24 mouse cellular contexts compared by ENCODE assay signal in the genomic region with DNA sequence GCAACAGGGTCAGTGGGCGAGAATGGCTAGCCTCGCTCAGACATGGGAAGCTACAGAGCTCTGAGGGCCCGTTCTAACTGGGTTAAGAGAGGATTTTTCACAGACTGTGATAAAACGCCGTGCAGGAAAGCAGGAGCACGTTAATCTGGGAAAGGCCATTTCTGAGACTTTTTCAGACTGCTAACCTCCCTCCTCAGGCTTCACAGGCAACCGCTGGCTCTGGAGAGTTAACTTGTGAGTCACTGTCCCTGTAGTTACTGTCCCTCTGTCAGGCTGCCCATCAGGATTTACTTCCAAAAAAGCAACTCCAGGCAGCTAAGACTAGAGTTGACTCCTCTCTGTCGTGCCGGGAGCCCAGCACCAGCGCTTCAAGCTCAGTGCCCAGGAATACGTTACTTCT. TPM values are rescaled to one million over a fixed set of nuclear protein-coding genes. Genes with fewer than 3 reads are reported as not detected.
DNase-seq lines count a peak whose midpoint lies in the region; ATAC-seq lines count a peak whose summit lies in the region.
"Had no signal": no experiment of that assay in that cellular context is flagged by ENCODE, and none has a peak within 500 bp of the region (broad histone marks: within the 10 kb centered on the region; RNA-seq: fewer than 3 reads in every experiment).

No protein-coding gene starts in this region.

- no peak overlapping the region for H3K4me3 ChIP-seq in liver, embryonic 13.5 days (replicated peaks)
- H3K4me3 ChIP-seq in embryonic facial prominence, embryonic 10.5 days, result no peak overlapping the region
- no peak overlapping the region for H3K4me3 ChIP-seq in embryonic facial prominence, embryonic 13.5 days
- H3K4me3 ChIP-seq in kidney, embryonic 15.5 days (replicated peaks), result no peak overlapping the region
- H3K4me3 ChIP-seq: forebrain, embryonic 12.5 days; heart, embryonic 10.5 days; heart, embryonic 15.5 days; midbrain, embryonic 12.5 days had no signal

- WGBS in liver, embryonic 13.5 days (ENCODE audit: insufficient replicate concordance), result 85% methylated on average over 11 of the region's 11 CpGs
- 74% methylated on average over 11 of the region's 11 CpGs for WGBS in embryonic facial prominence, embryonic 10.5 days
- WGBS in embryonic facial prominence, embryonic 13.5 days, result 61% methylated on average over 11 of the region's 11 CpGs
- 70% methylated on average over 11 of the region's 11 CpGs for WGBS in kidney, embryonic 15.5 days

- DNase-seq in adrenal gland, postnatal 36 days, result peak; percentile 55 to 56
- DNase-seq in adrenal gland, postnatal 10 days, result no peak
- no peak for DNase-seq in liver, embryonic 13.5 days
- DNase-seq in liver, result no peak
- no peak for DNase-seq in embryonic facial prominence, embryonic 10.5 days (ENCODE audit: low spot score)
- DNase-seq in ovary, adult 18-20 months (ENCODE audit: low spot score), result no peak
- DNase-seq: cerebellum, adult 2 months; cerebellum, postnatal 25 days; forebrain, postnatal 0 days; gastrocnemius, postnatal 25 days; heart, adult 11 months; kidney, adult 8-10 months; kidney, postnatal 10 days; layer of hippocampus, postnatal 36 days; liver, postnatal 0 days; lung, postnatal 36 days had no signal

- no peak overlapping the region for H3K27ac ChIP-seq in liver, embryonic 13.5 days
- peak overlapping the region; percentile 68 for H3K27ac ChIP-seq in embryonic facial prominence, embryonic 10.5 days (replicated peaks)
- 0 out of 2 replicates have a peak overlapping the region, but pooled peaks have one; percentile 28 for H3K27ac ChIP-seq in embryonic facial prominence, embryonic 13.5 days
- no peak overlapping the region for H3K27ac ChIP-seq in kidney, embryonic 15.5 days
- H3K27ac ChIP-seq: forebrain, embryonic 12.5 days; heart, embryonic 10.5 days; heart, embryonic 15.5 days; midbrain, embryonic 12.5 days had no signal

- ATAC-seq in liver, embryonic 13.5 days (ENCODE audit: low read depth), result no peak
- no peak for ATAC-seq in embryonic facial prominence, embryonic 13.5 days (ENCODE audit: insufficient number of reproducible peaks, insufficient read depth, low FRiP score, low TSS enrichment, low read depth)
- no peak for ATAC-seq in kidney, embryonic 15.5 days (replicated peaks; ENCODE audit: low FRiP score)
- ATAC-seq: CD4-positive, CD25-positive, alpha-beta regulatory T cell, adult 4 months; intestine, embryonic 16.5 days; liver, postnatal 0 days had no signal

- H3K9ac ChIP-seq in liver, embryonic 13.5 days, result peak overlapping the region; percentile 6; the same call in 1 of the 2 replicates
- no peak overlapping the region for H3K9ac ChIP-seq in embryonic facial prominence, embryonic 13.5 days
- no peak overlapping the region for H3K9ac ChIP-seq in kidney, embryonic 15.5 days
- H3K9ac ChIP-seq: forebrain, embryonic 12.5 days; forebrain, postnatal 0 days; heart, embryonic 15.5 days; liver, postnatal 0 days; midbrain, embryonic 12.5 days had no signal

- no peak overlapping the region for H3K4me2 ChIP-seq in liver, embryonic 13.5 days
- no peak overlapping the region for H3K4me2 ChIP-seq in embryonic facial prominence, embryonic 13.5 days
- no peak overlapping the region for H3K4me2 ChIP-seq in kidney, embryonic 15.5 days
- H3K4me2 ChIP-seq: heart, embryonic 15.5 days; midbrain, embryonic 12.5 days had no signal

- no peaks in the 10 kb centered on the region for H3K27me3 ChIP-seq in liver, embryonic 13.5 days
- no peaks in the 10 kb centered on the region for H3K27me3 ChIP-seq in embryonic facial prominence, embryonic 10.5 days (replicated peaks; ENCODE audit: low read depth, poor library complexity, severe bottlenecking)
- no peaks in the 10 kb centered on the region for H3K27me3 ChIP-seq in embryonic facial prominence, embryonic 13.5 days
- H3K27me3 ChIP-seq in kidney, embryonic 15.5 days, result no peaks in the 10 kb centered on the region
- H3K27me3 ChIP-seq: forebrain, embryonic 12.5 days; heart, embryonic 15.5 days; midbrain, embryonic 12.5 days had no signal

- peaks cover 56% of the 10 kb centered on the region for H3K36me3 ChIP-seq in liver, embryonic 13.5 days
- H3K36me3 ChIP-seq in embryonic facial prominence, embryonic 10.5 days (replicated peaks), result peaks cover 13% of the 10 kb centered on the region
- peaks cover 12% of the 10 kb centered on the region for H3K36me3 ChIP-seq in embryonic facial prominence, embryonic 13.5 days
- peaks cover 7% of the 10 kb centered on the region; the same call in 1 of the 2 replicates for H3K36me3 ChIP-seq in kidney, embryonic 15.5 days
- H3K36me3 ChIP-seq: forebrain, embryonic 12.5 days; heart, embryonic 15.5 days; midbrain, embryonic 12.5 days had no signal

- H3K4me1 ChIP-seq in liver, embryonic 13.5 days (replicated peaks), result peaks cover 91% of the 10 kb centered on the region
- H3K4me1 ChIP-seq in embryonic facial prominence, embryonic 10.5 days, result peaks cover 51% of the 10 kb centered on the region
- H3K4me1 ChIP-seq in embryonic facial prominence, embryonic 13.5 days, result peaks cover 56% of the 10 kb centered on the region
- H3K4me1 ChIP-seq in kidney, embryonic 15.5 days, result peaks cover 38% of the 10 kb centered on the region

- no peaks in the 10 kb centered on the region for H3K9me3 ChIP-seq in liver, embryonic 13.5 days (replicated peaks)
- H3K9me3 ChIP-seq in embryonic facial prominence, embryonic 10.5 days, result no peaks in the 10 kb centered on the region
- H3K9me3 ChIP-seq in embryonic facial prominence, embryonic 13.5 days, result no peaks in the 10 kb centered on the region
- H3K9me3 ChIP-seq in kidney, embryonic 15.5 days (replicated peaks), result no peaks in the 10 kb centered on the region
- H3K9me3 ChIP-seq: forebrain, embryonic 12.5 days; heart, embryonic 10.5 days; heart, embryonic 15.5 days; midbrain, embryonic 12.5 days had no signal

RNA-seq across cellular contexts. Expression of a gene that starts 54.6 kb away (rescaled TPM):
- 10 to 100 TPM; 56.9 to 78.5 TPM for total RNA-seq in adrenal gland, postnatal 36 days (2021)
- 10 to 100 TPM; 45.4 to 48.2 TPM for total RNA-seq in adrenal gland, postnatal 10 days (2021)
- 14.5 and 15.2 TPM in 2 replicates for polyA plus RNA-seq in liver, embryonic 13.5 days (2015; fragmentation: Nextera tagmentation; extraction: Ambion mirVana)
- 2.8 and 3.3 TPM in 2 replicates for polyA plus RNA-seq in embryonic facial prominence, embryonic 10.5 days (2016; fragmentation: Nextera tagmentation; extraction: Ambion mirVana)
- 8.0 and 8.6 TPM in 2 replicates for polyA plus RNA-seq in embryonic facial prominence, embryonic 13.5 days (2015; fragmentation: Nextera tagmentation; extraction: Ambion mirVana)
- polyA plus RNA-seq in kidney, embryonic 15.5 days (2015; fragmentation: Nextera tagmentation; extraction: Ambion mirVana), result 6.1 and 7.0 TPM in 2 replicates

Comparison
In these comparisons a context has a peak if more than half of its experiments do, and no peak if none do; other contexts are left out.
1. DNase-seq: peak in adrenal gland, postnatal 36 days (2 of 2); none in adrenal gland, postnatal 10 days (single experiment), liver, embryonic 13.5 days (single experiment), liver (single experiment), embryonic facial prominence, embryonic 10.5 days (single experiment) and ovary, adult 18-20 months (single experiment).
2. H3K27ac ChIP-seq: peak in embryonic facial prominence, embryonic 10.5 days (single experiment) and embryonic facial prominence, embryonic 13.5 days (single experiment); none in liver, embryonic 13.5 days (single experiment) and kidney, embryonic 15.5 days (single experiment).